Mouse (Mus musculus) CD4-positive, CD25-positive, alpha-beta regulatory T cell, adult 2 months (primary cell): ENCODE data around the gene Il15ra.
A peak's percentile ranks its signal among the peaks of the same experiment; 100 is the strongest.

Experiments
- DNase-seq: peaks from one replicate; pipeline ENCODE4 v3.0.0-alpha.2; 2012; ENCODE audit warnings: low read depth, low spot score

Il15ra gene

DNA sequence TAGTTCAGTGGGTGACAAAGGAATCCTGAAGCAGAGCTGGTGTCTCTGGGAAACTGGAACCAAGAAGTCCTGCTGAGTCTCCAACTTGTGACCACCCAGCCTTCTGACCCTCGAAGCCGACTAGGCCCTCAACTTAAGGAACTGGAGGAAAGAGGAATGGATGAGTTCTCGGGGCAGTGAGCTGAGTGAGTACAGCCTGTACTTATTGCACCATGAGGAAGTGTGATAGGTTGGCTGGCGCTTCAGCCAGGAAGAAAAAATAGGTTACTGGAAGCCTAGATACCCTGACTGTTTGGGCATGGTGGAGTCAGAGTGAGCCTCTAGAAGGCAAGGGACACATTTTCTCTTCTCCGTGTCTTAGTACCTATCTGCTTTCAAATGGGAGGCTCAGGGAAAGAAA, 3.4 kb downstream of the Il15ra start:
- no peak for DNase-seq

GRCm38 (mm10) chr2:11710101-11710500, 5.0 kb downstream of the Il15ra start:
- peak; percentile 85 for DNase-seq

- DNase-seq = no peak
Observed at GRCm38 (mm10) chr2:11712483-11712990, 7.4 kb downstream of the Il15ra start.

GRCm38 (mm10) chr2:11713021-11713420, 7.9 kb downstream of the Il15ra start:
- no peak for DNase-seq

- no peak for DNase-seq
Observed at GRCm38 (mm10) chr2:11714535-11714934, 9.4 kb downstream of the Il15ra start.

GRCm38 (mm10) chr2:11718573-11718972, 13.5 kb downstream of the Il15ra start:
- DNase-seq = no peak

DNA sequence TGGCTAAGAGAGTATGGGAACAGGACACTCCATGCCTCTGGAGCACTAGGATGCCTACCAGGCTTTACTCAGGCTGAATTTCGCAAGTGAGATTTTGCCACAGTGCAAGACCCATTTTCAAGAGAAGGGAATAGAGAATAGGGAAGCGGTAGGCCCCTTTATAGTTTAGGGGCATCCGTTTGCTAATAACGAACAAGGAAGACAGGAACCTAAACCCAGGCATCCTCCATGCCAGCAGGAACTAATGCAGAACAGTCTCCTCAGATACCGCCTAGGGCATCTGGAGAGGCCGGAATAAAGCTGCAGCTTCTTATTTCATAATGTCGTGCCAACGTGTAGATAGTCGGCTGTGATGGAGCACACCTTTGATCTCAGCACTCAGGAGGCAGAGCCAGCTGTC, 17.5 kb downstream of the Il15ra start:
- DNase-seq = no peak

- no peak for DNase-seq
Observed at GRCm38 (mm10) chr2:11727574-11727973, 22.5 kb downstream of the Il15ra start.

DNA sequence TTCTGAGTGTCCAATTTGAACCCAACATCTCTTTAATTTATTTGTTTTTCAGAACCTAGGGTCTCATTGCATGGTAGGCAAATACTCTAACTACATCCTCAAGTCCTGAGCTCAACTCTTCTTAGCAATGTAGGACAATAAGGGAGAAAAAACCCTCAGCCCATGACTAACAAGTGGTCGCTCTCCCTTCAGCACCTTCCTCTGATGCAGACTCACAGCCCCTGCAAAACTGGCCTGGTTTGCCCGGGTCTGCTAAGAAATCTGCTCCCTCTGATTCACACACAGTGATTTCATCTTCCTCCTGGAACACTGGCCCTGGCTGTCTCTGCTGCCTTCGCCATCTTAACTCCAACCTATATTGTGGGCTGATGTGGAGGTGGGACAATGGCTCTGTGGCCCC, 24.0 kb downstream of the Il15ra start:
- no peak for DNase-seq

GRCm38 (mm10) chr2:11732978-11733377, 27.9 kb downstream of the Il15ra start:
- no peak for DNase-seq

DNA sequence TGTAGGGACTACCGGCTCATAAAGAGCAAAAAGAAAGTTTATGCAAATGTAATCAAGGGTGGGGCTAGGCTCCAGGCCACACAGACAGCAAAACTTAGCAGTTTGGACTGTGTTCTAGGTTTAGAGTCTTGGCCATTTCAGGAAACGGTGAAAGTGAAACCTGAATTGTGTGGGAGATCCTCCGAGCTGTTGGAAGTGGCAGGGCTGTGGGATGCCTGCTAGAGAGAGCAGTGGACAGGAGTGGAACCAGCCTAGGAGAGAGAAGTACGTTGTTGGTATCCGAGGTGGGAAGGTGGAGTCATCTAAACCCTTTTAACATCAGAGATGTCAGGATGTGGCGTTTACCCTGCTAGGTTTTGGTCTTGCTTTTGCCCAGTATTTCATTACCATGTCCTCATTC, 30.8 kb downstream of the Il15ra start:
- DNase-seq = no peak

DNA sequence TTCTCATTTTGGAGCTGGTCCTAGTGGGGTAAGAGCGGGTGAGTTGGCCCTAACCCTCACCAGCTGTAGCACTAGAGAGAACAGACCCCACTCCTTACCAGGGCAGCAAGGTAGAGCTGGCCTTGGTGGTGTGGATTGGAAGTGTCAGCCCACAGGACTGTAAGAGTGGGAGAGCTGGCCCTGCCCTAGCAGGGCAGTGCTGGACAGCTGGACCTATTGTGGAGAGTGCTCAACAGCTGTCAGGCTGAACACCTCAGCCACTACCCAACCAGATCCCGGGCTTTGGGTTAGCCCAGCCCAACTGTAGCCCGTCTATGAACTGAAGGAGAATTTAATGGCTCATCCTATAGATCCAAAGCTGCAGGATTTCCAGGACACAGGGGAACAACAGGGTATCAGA, 33.7 kb downstream of the Il15ra start:
- no peak for DNase-seq

- no peak for DNase-seq
Observed at GRCm38 (mm10) chr2:11739516-11740051, 34.5 kb downstream of the Il15ra start.

DNA sequence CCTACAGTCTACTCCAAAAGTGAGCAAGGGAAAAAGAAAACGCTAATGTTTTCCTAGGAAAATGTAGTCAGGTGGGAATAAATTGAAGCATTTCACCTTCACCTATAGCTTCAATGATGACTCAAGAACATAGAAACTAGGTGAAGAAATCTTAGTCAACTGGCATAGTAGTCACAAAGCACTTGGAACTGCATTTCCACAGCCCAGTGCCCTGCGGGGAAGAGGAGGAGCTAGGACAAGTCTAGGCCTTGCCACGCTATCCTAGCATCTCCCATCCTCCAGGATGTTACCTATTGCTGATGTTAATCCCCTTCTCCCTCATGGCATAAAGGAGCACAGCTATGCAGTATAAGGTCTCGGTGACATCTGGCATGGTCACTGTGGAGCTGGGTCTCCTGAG, 57.5 kb downstream of the Il15ra start:
- DNase-seq = no peak

GRCm38 (mm10) chr2:11765694-11766093, 60.6 kb downstream of the Il15ra start:
- no peak for DNase-seq

- DNase-seq = no peak
Observed at GRCm38 (mm10) chr2:11766485-11767160, 61.5 kb downstream of the Il15ra start.

DNA sequence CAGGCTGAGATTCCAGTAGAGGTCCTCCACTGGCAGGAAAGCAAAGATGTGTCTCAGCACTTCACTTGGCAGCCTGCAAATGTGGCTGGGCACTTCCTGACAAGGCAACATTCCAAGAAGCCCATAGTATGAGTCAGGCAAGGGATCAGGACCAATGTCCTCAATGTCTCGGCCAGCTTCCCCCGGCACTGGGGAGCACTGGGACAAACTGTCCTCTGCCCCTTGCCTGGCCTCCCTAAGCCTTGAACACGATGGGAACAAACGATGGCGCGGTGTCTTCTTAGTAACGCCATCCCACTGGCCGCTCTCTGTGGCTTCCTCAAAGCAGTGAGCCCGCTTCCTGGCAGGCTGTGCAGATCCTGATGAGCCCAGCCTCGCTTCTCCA, 62.1 kb downstream of the Il15ra start:
- no peak for DNase-seq

DNA sequence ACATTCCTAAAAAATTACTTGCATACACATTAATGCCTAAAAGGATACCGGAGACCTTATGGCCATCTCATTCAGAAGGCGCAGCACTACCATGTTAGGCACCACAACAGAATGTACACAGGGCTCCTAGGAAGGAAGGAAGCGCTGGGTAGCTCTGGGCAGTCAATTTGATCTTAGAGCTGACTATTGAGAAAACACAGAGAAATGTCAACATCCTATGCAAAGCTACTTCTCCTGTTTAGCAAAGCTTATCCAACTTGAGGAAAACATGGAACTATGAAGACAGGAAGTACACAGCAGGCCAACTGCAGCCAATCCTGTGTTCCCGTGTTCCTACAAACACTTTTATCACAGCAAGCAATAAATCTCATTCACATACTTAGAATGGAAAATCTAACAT, 66.6 kb downstream of the Il15ra start:
- DNase-seq = no peak

DNA sequence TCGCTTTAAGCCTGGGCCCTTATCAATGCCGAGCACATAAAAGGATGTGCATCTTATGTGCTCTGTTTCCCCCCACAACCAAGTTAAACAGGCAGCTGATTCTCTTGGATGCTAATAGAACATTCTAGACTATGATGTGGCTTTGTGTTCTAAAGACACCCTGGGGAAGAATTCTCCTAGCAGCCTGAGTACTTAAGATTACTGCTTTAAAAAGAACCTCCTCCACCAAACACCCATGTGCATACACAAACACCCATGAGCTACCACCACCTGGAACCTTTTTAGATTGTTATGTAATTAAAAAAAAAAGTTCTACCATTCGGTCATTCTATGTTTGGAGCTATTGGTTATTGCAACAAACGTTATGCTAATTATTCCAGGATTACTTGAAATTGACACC, 67.3 kb downstream of the Il15ra start:
- DNase-seq = no peak

GRCm38 (mm10) chr2:11774426-11774825, 69.3 kb downstream of the Il15ra start:
- no peak for DNase-seq

GRCm38 (mm10) chr2:11775121-11775520, 70.0 kb downstream of the Il15ra start:
- DNase-seq = no peak

DNA sequence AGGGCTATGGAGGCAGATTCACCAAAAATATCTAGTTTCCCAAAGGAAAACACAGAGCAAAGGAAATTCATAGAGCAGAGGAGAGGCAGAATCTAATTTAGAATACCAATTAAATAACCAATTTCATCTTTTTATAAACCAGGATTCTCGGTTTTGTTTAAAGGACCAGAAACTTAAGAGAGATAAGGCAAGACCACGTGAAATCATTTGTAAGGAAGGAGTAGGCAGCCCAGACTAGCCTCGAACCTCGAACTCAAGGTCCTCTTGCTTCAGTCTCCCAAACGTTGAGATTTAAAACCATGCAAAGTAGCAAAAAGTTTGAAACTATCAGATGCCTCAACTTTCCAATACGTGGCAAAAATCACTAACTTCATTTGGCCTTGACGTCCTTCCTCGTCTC, 71.3 kb downstream of the Il15ra start:
- no peak for DNase-seq
